Mouse (Mus musculus) kidney, adult 2 months (tissue): Measurements from ENCODE around the gene Fam204a.

Experiments used
- CTCF ChIP-seq: fragments of 200-500 bp; conservative IDR thresholded peaks from 2 replicates; pipeline ENCODE4 v1.5.1; 2011; ENCODE audit warnings: low read depth, mild to moderate bottlenecking, control low read depth, low read length, moderate library complexity, mixed read lengths; ENCODE audit not compliant: insufficient read depth, insufficient read length
- POLR2A ChIP-seq: fragments of 200-500 bp; IDR thresholded peaks from one replicate; pipeline ENCODE4 v1.6.1; 2011; ENCODE audit warnings: low read depth, low read length, control low read depth

GRCm38 (mm10) chr19:60245250-60245649, 18.7 kb upstream of the Fam204a start:
- TF ChIP-seq CTCF (no peak), POLR2A (no peak)
